Comparison of ENCODE assay signal across 9 mouse cellular contexts in the genomic region with DNA sequence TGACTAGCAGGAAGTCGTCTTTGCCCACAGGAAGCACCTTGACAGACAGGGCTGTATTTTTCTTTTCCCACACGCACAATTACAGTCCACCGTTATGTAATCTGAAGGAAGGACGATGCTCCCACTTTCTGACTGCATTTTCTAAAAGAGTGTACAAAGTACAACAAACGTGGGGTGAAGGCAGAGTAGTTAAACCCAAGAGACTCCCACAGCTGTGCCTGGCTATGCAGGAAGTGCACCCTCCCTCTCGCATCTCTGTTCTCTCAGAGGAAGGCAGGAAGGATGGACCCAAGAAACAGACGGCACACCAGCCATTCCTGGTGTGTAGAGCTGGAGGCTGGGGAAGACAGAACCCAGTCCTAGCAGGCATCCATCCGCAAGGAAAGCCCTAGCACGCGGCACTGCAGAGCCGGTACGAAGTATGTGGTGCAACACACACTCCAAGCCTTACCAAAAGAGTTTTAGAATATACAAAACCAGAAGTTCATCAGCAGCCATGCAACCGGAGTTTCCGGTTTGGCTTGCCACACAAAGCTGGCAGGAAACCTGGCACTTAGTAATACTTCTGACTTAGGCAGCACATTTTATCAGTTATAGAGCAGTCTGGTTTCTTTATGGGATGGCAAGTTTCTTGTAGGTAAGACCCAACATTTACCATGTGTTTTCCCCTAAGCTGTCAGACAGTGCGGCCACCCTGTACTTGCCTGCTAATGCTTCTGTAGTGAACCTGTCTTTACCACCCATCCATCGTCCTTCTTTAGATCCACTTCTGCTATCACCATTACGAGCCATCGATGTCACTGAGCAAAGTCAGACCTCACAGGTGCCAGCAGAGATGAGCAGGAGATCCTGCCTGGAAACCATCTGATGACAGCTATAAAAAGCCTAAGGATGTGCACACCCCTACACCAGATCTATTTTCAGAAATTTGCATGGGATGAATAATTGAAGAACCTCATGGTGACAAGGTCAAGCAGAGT. TPM values are rescaled to one million over a fixed set of nuclear protein-coding genes. Genes with fewer than 3 reads are reported as not detected.
DNase-seq lines count a peak whose midpoint lies in the region; ATAC-seq and TF ChIP-seq lines count a peak whose summit lies in the region.
"Had no signal": no experiment of that assay in that cellular context is flagged by ENCODE, and none has a peak within 500 bp of the region (broad histone marks: within the 10 kb centered on the region; RNA-seq: fewer than 3 reads in every experiment).

No protein-coding gene starts in this region.

- DNase-seq in forebrain, embryonic 10.5 days (ENCODE audit: extremely low spot score, low spot score), result no peak
- DNase-seq in right cerebral cortex, adult 18-20 months, result peak; percentile 57
- no peak for DNase-seq in right cerebral cortex, postnatal 4 days
- DNase-seq in left cerebral cortex, postnatal 36 days (ENCODE audit: low spot score in 2 of 2), result peak; percentile 45 to 52
- peak; percentile 58 for DNase-seq in thymus, adult 2 months
- DNase-seq in yolk sac, embryonic 10.5 days (ENCODE audit: low spot score), result no peak

- TF ChIP-seq CTCF in thymus, adult 2 months (IDR thresholded peaks at IDR 0.05; ENCODE audit: borderline replicate concordance, control insufficient read depth, extremely low read depth, insufficient read depth, low read length, poor library complexity), result no peak

- 76% methylated on average over 18 of the region's 18 CpGs for WGBS in forebrain, embryonic 16.5 days
- 88% methylated on average over 18 of the region's 18 CpGs for WGBS in forebrain, embryonic 10.5 days
- 6% methylated on average over 18 of the region's 18 CpGs for WGBS in thymus, adult 2 months
- WGBS in intestine, embryonic 15.5 days, result 74% methylated on average over 18 of the region's 18 CpGs

- H3K9ac ChIP-seq in forebrain, embryonic 16.5 days (replicated peaks; ENCODE audit: low read depth, low read length), result no peak overlapping the region
- H3K9ac ChIP-seq in intestine, embryonic 15.5 days, result no peak overlapping the region
- H3K9ac ChIP-seq: embryonic facial prominence, embryonic 12.5 days had no signal

- H3K4me2 ChIP-seq in forebrain, embryonic 16.5 days (ENCODE audit: low read length), result no peak overlapping the region; the same call in 1 of the 2 replicates
- no peak overlapping the region for H3K4me2 ChIP-seq in intestine, embryonic 15.5 days (replicated peaks)
- H3K4me2 ChIP-seq: embryonic facial prominence, embryonic 12.5 days had no signal

- H3K4me1 ChIP-seq in forebrain, embryonic 16.5 days (replicated peaks; ENCODE audit: control insufficient read depth, insufficient read depth, low read length), result peaks cover 15% of the 10 kb centered on the region
- no peaks in the 10 kb centered on the region for H3K4me1 ChIP-seq in forebrain, embryonic 10.5 days
- peaks cover 16% of the 10 kb centered on the region for H3K4me1 ChIP-seq in thymus, adult 2 months (replicated peaks; ENCODE audit: control insufficient read depth, insufficient read depth, low read length)
- no peaks in the 10 kb centered on the region for H3K4me1 ChIP-seq in intestine, embryonic 15.5 days (replicated peaks)

- intact Hi-C loops in left cerebral cortex, postnatal 36 days (cut with DNase I), result no loop called here

- H3K4me3 ChIP-seq in forebrain, embryonic 16.5 days (replicated peaks; ENCODE audit: low read length), result no peak overlapping the region
- no peak overlapping the region for H3K4me3 ChIP-seq in forebrain, embryonic 10.5 days
- peak overlapping the region; percentile 57 for H3K4me3 ChIP-seq in thymus, adult 2 months (ENCODE audit: control insufficient read depth, insufficient read depth, low read length)
- H3K4me3 ChIP-seq in intestine, embryonic 15.5 days (replicated peaks), result no peak overlapping the region
- H3K4me3 ChIP-seq: embryonic facial prominence, embryonic 12.5 days had no signal

- H3K27ac ChIP-seq in forebrain, embryonic 16.5 days (ENCODE audit: low read length), result 0 out of 2 replicates have a peak overlapping the region, but pooled peaks have one; percentile 8
- H3K27ac ChIP-seq in forebrain, embryonic 10.5 days, result no peak overlapping the region
- peak overlapping the region; percentile 96 for H3K27ac ChIP-seq in thymus, adult 2 months (ENCODE audit: control insufficient read depth, insufficient read depth, low read length)
- H3K27ac ChIP-seq in intestine, embryonic 15.5 days, result no peak overlapping the region
- H3K27ac ChIP-seq: embryonic facial prominence, embryonic 12.5 days had no signal

- no peaks in the 10 kb centered on the region for H3K36me3 ChIP-seq in forebrain, embryonic 16.5 days (ENCODE audit: control insufficient read depth, insufficient read depth)
- peaks cover 21% of the 10 kb centered on the region for H3K36me3 ChIP-seq in forebrain, embryonic 10.5 days (replicated peaks)
- no peaks in the 10 kb centered on the region for H3K36me3 ChIP-seq in thymus, adult 2 months (ENCODE audit: control insufficient read depth, insufficient read depth, low read length)
- no peaks in the 10 kb centered on the region; the same call in 1 of the 2 replicates for H3K36me3 ChIP-seq in intestine, embryonic 15.5 days

- peak; percentile 38; the same call in 1 of the 2 replicates for TF ChIP-seq POLR2A in thymus, adult 2 months (IDR thresholded peaks at IDR 0.05; ENCODE audit: control insufficient read depth, extremely low read depth, insufficient read depth, low read length, poor library complexity)

- H3K9me3 ChIP-seq in forebrain, embryonic 16.5 days (ENCODE audit: control insufficient read depth, low read length), result no peaks in the 10 kb centered on the region
- H3K9me3 ChIP-seq in forebrain, embryonic 10.5 days, result no peaks in the 10 kb centered on the region
- no peaks in the 10 kb centered on the region for H3K9me3 ChIP-seq in intestine, embryonic 15.5 days
- H3K9me3 ChIP-seq: embryonic facial prominence, embryonic 12.5 days had no signal

- H3K27me3 ChIP-seq in forebrain, embryonic 16.5 days (replicated peaks; ENCODE audit: control insufficient read depth, insufficient read depth, low read length), result no peaks in the 10 kb centered on the region
- no peaks in the 10 kb centered on the region for H3K27me3 ChIP-seq in forebrain, embryonic 10.5 days (ENCODE audit: poor library complexity, severe bottlenecking)
- H3K27me3 ChIP-seq in thymus, adult 2 months (ENCODE audit: control insufficient read depth, insufficient read depth, low read length), result no peaks in the 10 kb centered on the region
- H3K27me3 ChIP-seq in intestine, embryonic 15.5 days (replicated peaks), result no peaks in the 10 kb centered on the region
- H3K27me3 ChIP-seq: embryonic facial prominence, embryonic 12.5 days had no signal

- ATAC-seq in forebrain, embryonic 16.5 days, result peak; percentile 48; the same call in 1 of the 2 replicates
- ATAC-seq in intestine, embryonic 15.5 days, result no peak

RNA-seq across cellular contexts. Expression of a gene that starts 39.7 kb away (rescaled TPM):
- polyA plus RNA-seq in forebrain, embryonic 16.5 days (2015; fragmentation: Nextera tagmentation; extraction: Ambion mirVana), result not detected in 2 replicates
- 0.31 and 0.47 TPM in 2 replicates for polyA plus RNA-seq in forebrain, embryonic 10.5 days (2016; fragmentation: Nextera tagmentation; extraction: Ambion mirVana)
- total RNA-seq in left cerebral cortex, postnatal 36 days (2021), result 1 to 10 TPM; 2.5 to 4.4 TPM
- 60.5 and 60.7 TPM in 2 replicates for polyA plus RNA-seq in thymus, adult 2 months (2012; rRNA removed)
- 0.30 and 0.39 TPM in 2 replicates for polyA plus RNA-seq in intestine, embryonic 15.5 days (2015; fragmentation: Nextera tagmentation; extraction: Ambion mirVana)

Comparison
In these comparisons a context has a peak if more than half of its experiments do, and no peak if none do; other contexts are left out.
1. H3K27ac ChIP-seq: peak in forebrain, embryonic 16.5 days (single experiment) and thymus, adult 2 months (single experiment); none in forebrain, embryonic 10.5 days (single experiment) and intestine, embryonic 15.5 days (single experiment).
2. DNase-seq: peak in right cerebral cortex, adult 18-20 months (single experiment), left cerebral cortex, postnatal 36 days (2 of 2) and thymus, adult 2 months (single experiment); none in forebrain, embryonic 10.5 days (single experiment), right cerebral cortex, postnatal 4 days (single experiment) and yolk sac, embryonic 10.5 days (single experiment).
3. RNA of a gene that starts 39.7 kb away (polyA plus RNA-seq): 60.5 to 60.7 TPM in thymus, adult 2 months; 0.31 to 0.47 TPM in forebrain, embryonic 10.5 days, 0.30 to 0.39 TPM in intestine, embryonic 15.5 days and not detected in forebrain, embryonic 16.5 days; every median in the first group is over 10 times any median in the second.